Comparison of ENCODE assay signal across 8 mouse cellular contexts in genomic region chr17:24650070-24650616, GRCm38 (mm10). TPM values are rescaled to one million over a fixed set of nuclear protein-coding genes. Genes with fewer than 3 reads are reported as not detected.
DNase-seq lines count a peak whose midpoint lies in the region; ATAC-seq and TF ChIP-seq lines count a peak whose summit lies in the region.

Gene Slc9a3r2, minus strand, starts transcription at chr17:24650327.

- peak; percentile 27 for DNase-seq in thymus, postnatal 0 days (ENCODE audit: low spot score)
- no peak for DNase-seq in thymus, postnatal 10 days (ENCODE audit: low spot score in 2 of 2)
- DNase-seq in cerebellum, postnatal 36 days: peak; percentile 74 to 76
- peak; percentile 98 for DNase-seq in heart, adult 11 months
- peak; percentile 74 for DNase-seq in kidney, adult 2 months
- DNase-seq in neural tube, embryonic 11.5 days (ENCODE audit: low spot score): peak; percentile 65

- H3K4me1 ChIP-seq in kidney, adult 2 months (ENCODE audit: control insufficient read depth, insufficient read depth, low read length): peaks cover 8% of the 10 kb centered on the region; the same call in 1 of the 2 replicates
- peaks cover 32% of the 10 kb centered on the region for H3K4me1 ChIP-seq in liver, embryonic 12.5 days
- H3K4me1 ChIP-seq in neural tube, embryonic 11.5 days (ENCODE audit: control insufficient read depth, insufficient read depth, low read length): peaks cover 7% of the 10 kb centered on the region

- H3K9me3 ChIP-seq in liver, embryonic 12.5 days (replicated peaks): no peaks in the 10 kb centered on the region
- no peaks in the 10 kb centered on the region for H3K9me3 ChIP-seq in neural tube, embryonic 11.5 days (ENCODE audit: control insufficient read depth, low read length)

- no peak for TF ChIP-seq CTCF in kidney, adult 2 months (conservative IDR thresholded peaks at IDR 0.05; ENCODE audit: insufficient read depth, insufficient read length, low read depth, low read length)

- WGBS in kidney, adult 2 months: under 1% methylated on average over 39 of the region's 41 CpGs
- under 1% methylated on average over 39 of the region's 41 CpGs for WGBS in liver, embryonic 12.5 days (ENCODE audit: insufficient replicate concordance)
- WGBS in neural tube, embryonic 11.5 days: under 1% methylated on average over 31 of the region's 41 CpGs

- H3K27ac ChIP-seq in kidney, adult 2 months (ENCODE audit: insufficient read depth, low read depth, low read length): peak within 1 kb of the TSS; percentile 91
- H3K27ac ChIP-seq in liver, embryonic 12.5 days: peak within 1 kb of the TSS; percentile 43; the same call in 1 of the 2 replicates
- H3K27ac ChIP-seq in neural tube, embryonic 11.5 days (ENCODE audit: low read depth, low read length): no peak within 1 kb of the TSS

- H3K36me3 ChIP-seq in kidney, adult 2 months (ENCODE audit: control insufficient read depth, insufficient read depth, low read length): no peaks in the 10 kb centered on the region
- H3K36me3 ChIP-seq in liver, embryonic 12.5 days: no peaks in the 10 kb centered on the region
- no peaks in the 10 kb centered on the region for H3K36me3 ChIP-seq in neural tube, embryonic 11.5 days (ENCODE audit: control insufficient read depth, insufficient read depth, low read length)

- H3K9ac ChIP-seq in liver, embryonic 12.5 days: peak within 1 kb of the TSS; percentile 61
- peak within 1 kb of the TSS; percentile 68 for H3K9ac ChIP-seq in neural tube, embryonic 11.5 days (ENCODE audit: low read length)

- peak within 1 kb of the TSS; percentile 80 for H3K4me2 ChIP-seq in liver, embryonic 12.5 days
- peak within 1 kb of the TSS; percentile 89 for H3K4me2 ChIP-seq in neural tube, embryonic 11.5 days (ENCODE audit: low read depth)

- no peak for TF ChIP-seq POLR2A in kidney, adult 2 months (IDR thresholded peaks at IDR 0.05; ENCODE audit: low read depth, low read length)

- peak within 1 kb of the TSS; percentile 91 for H3K4me3 ChIP-seq in kidney, adult 2 months (ENCODE audit: insufficient read depth, low read depth, low read length)
- peak within 1 kb of the TSS; percentile 60 for H3K4me3 ChIP-seq in liver, embryonic 12.5 days
- peak within 1 kb of the TSS; percentile 50 for H3K4me3 ChIP-seq in neural tube, embryonic 11.5 days (ENCODE audit: low read depth, low read length)

- peak; percentile 46; the same call in 1 of the 2 replicates for ATAC-seq in liver, embryonic 12.5 days
- ATAC-seq in neural tube, embryonic 11.5 days (ENCODE audit: insufficient read depth, low FRiP score, low TSS enrichment): 0 out of 2 replicates have a peak, but pooled peaks have one; percentile 61
- no peak for ATAC-seq in frontal cortex, adult (ENCODE audit: low TSS enrichment)

- H3K27me3 ChIP-seq in kidney, adult 2 months (replicated peaks; ENCODE audit: control insufficient read depth, insufficient read depth, low read length): no peaks in the 10 kb centered on the region
- peaks cover 69% of the 10 kb centered on the region for H3K27me3 ChIP-seq in liver, embryonic 12.5 days (replicated peaks)
- H3K27me3 ChIP-seq in neural tube, embryonic 11.5 days (ENCODE audit: control insufficient read depth, insufficient read depth, low read length): peaks cover 16% of the 10 kb centered on the region; the same call in 1 of the 2 replicates

RNA-seq across cellular contexts. Expression of gene Slc9a3r2, which starts in this region (rescaled TPM):
- 11.3 and 11.9 TPM in 2 replicates for polyA plus RNA-seq in thymus, postnatal 0 days (2015; fragmentation: Nextera tagmentation; extraction: Ambion mirVana)
- 111 and 123 TPM in 2 replicates for polyA plus RNA-seq in kidney, adult 2 months (2012; rRNA removed)
- 14.6 and 15.2 TPM in 2 replicates for polyA plus RNA-seq in liver, embryonic 12.5 days (2016; fragmentation: Nextera tagmentation; extraction: Ambion mirVana)
- polyA plus RNA-seq in neural tube, embryonic 11.5 days (2014; fragmentation: Nextera tagmentation; extraction: Ambion mirVana): 36.7 and 38.8 TPM in 2 replicates

Comparison
In these comparisons a context has a peak if more than half of its experiments do, and no peak if none do; other contexts are left out.
1. DNase-seq: peak in thymus, postnatal 0 days (single experiment), cerebellum, postnatal 36 days (2 of 2), heart, adult 11 months (single experiment), kidney, adult 2 months (single experiment) and neural tube, embryonic 11.5 days (single experiment); none in thymus, postnatal 10 days (0 of 2).
2. Peak in every context shown above with its lines, with median percentiles within 50 percentile points of each other: H3K4me3 ChIP-seq.